Mouse (Mus musculus) liver, adult 2 months (tissue): ENCODE measurements at regions not wholly inside any gene's neighbourhood (a gene's known extent, or its start where the extent isn't known, plus 50 kb on each side); places are given as distances from the start of the nearest gene placed in this dataset.

Experiments used
- CTCF ChIP-seq: fragments of 200-500 bp; IDR thresholded peaks from 2 replicates; pipeline ENCODE4 v1.5.1; 2011; ENCODE audit warnings: low read depth, low read length, control low read depth
- POLR2A ChIP-seq: fragments of 200-500 bp; IDR thresholded peaks from 2 replicates; pipeline ENCODE4 v1.6.1; 2011; ENCODE audit warnings: low read length, control low read depth; ENCODE audit not compliant: insufficient read depth; ENCODE audit errors: extremely low read depth

- TF ChIP-seq CTCF (no peak), POLR2A (no peak)
Observed at GRCm38 (mm10) chr6:135447801-135448200, 85.5 kb downstream of the Emp1 start.
